Mouse (Mus musculus): ENCODE measurements around the gene Igfn1. TPM values are rescaled to one million over a fixed set of nuclear protein-coding genes. Genes with fewer than 3 reads are reported as not detected.

The Igfn1 gene
- polyA plus RNA-seq, 1 experiment from 2014 or later, result not detected

DNA sequence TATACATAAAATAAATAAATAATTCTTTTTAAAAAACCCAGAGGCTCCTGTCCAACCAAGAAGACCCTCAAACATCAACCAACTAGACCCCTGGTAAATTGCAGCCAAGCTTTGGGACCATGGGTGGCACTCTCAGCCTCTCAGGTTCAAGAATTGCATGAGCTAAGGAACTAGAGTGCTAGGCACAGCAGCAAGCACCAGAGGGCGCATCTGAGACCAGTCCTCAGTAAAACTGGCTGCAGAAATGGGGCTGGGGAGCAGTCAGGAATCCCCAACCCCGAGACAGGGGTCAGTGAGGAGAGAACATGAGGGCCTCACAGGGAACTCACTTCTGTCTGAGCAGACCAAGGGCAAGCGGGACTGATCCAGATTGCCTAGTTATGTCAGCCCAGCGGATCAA, 39.6 kb upstream of the Igfn1 start:
- ATAC-seq (replicated peaks; ENCODE audit: insufficient number of reproducible peaks, low FRiP score, low TSS enrichment, low read depth), result no peak
- no peaks in the 10 kb centered on the region; the same call in 1 of the 2 replicates for H3K4me1 ChIP-seq (ENCODE audit: control insufficient read depth, insufficient read depth, low read length)
- no peak overlapping the region for H3K4me3 ChIP-seq (ENCODE audit: low read depth, low read length)
- H3K9me3 ChIP-seq (replicated peaks; ENCODE audit: control insufficient read depth, low read length), result no peaks in the 10 kb centered on the region
- no peak overlapping the region for H3K27ac ChIP-seq (replicated peaks; ENCODE audit: low read depth, low read length)
- no peaks in the 10 kb centered on the region for H3K36me3 ChIP-seq (replicated peaks; ENCODE audit: control insufficient read depth, insufficient read depth, low read depth, low read length)
- no peak overlapping the region for H3K9ac ChIP-seq (replicated peaks; ENCODE audit: low read length)
- 15% methylated on average over 4 of the region's 4 CpGs for WGBS
- DNase-seq (ENCODE audit: low spot score), result peak; percentile 78
- H3K4me2 ChIP-seq (ENCODE audit: low read depth, low read length), result no peak overlapping the region
- H3K27me3 ChIP-seq (ENCODE audit: control insufficient read depth, insufficient read depth, low read length), result peaks cover 15% of the 10 kb centered on the region

- H3K4me3 ChIP-seq (ENCODE audit: low read depth, low read length), result no peak overlapping the region
- no peak overlapping the region; the same call in 1 of the 2 replicates for H3K9ac ChIP-seq (replicated peaks; ENCODE audit: low read length)
- H3K4me1 ChIP-seq (ENCODE audit: control insufficient read depth, insufficient read depth, low read length), result no peaks in the 10 kb centered on the region; the same call in 1 of the 2 replicates
- ATAC-seq (replicated peaks; ENCODE audit: insufficient number of reproducible peaks, low FRiP score, low TSS enrichment, low read depth), result no peak
- H3K36me3 ChIP-seq (replicated peaks; ENCODE audit: control insufficient read depth, insufficient read depth, low read depth, low read length), result no peaks in the 10 kb centered on the region
- 26% methylated on average over 4 of the region's 4 CpGs for WGBS
- no peak overlapping the region; the same call in 1 of the 2 replicates for H3K4me2 ChIP-seq (ENCODE audit: low read depth, low read length)
- H3K27me3 ChIP-seq (ENCODE audit: control insufficient read depth, insufficient read depth, low read length), result no peaks in the 10 kb centered on the region
- no peaks in the 10 kb centered on the region for H3K9me3 ChIP-seq (replicated peaks; ENCODE audit: control insufficient read depth, low read length)
- no peak for DNase-seq (ENCODE audit: low spot score)
- H3K27ac ChIP-seq (replicated peaks; ENCODE audit: low read depth, low read length), result no peak overlapping the region
These were observed 34.7 kb upstream of the Igfn1 start for GRCm38 (mm10) chr1:136040874-136041273.

- H3K27ac ChIP-seq (replicated peaks; ENCODE audit: low read depth, low read length), result no peak overlapping the region
- no peaks in the 10 kb centered on the region for H3K36me3 ChIP-seq (replicated peaks; ENCODE audit: control insufficient read depth, insufficient read depth, low read depth, low read length)
- WGBS, result 12% methylated on average over 11 of the region's 11 CpGs
- ATAC-seq (replicated peaks; ENCODE audit: insufficient number of reproducible peaks, low FRiP score, low TSS enrichment, low read depth) (peak; percentile 75; the same call in 1 of the 2 replicates), DNase-seq (ENCODE audit: low spot score) (peak; percentile 39)
- H3K9ac ChIP-seq (replicated peaks; ENCODE audit: low read length), result no peak overlapping the region; the same call in 1 of the 2 replicates
- H3K27me3 ChIP-seq (ENCODE audit: control insufficient read depth, insufficient read depth, low read length), result no peaks in the 10 kb centered on the region
- H3K9me3 ChIP-seq (replicated peaks; ENCODE audit: control insufficient read depth, low read length), result no peaks in the 10 kb centered on the region
- H3K4me3 ChIP-seq (ENCODE audit: low read depth, low read length), result no peak overlapping the region
- no peaks in the 10 kb centered on the region; the same call in 1 of the 2 replicates for H3K4me1 ChIP-seq (ENCODE audit: control insufficient read depth, insufficient read depth, low read length)
- peak overlapping the region; percentile 4 for H3K4me2 ChIP-seq (ENCODE audit: low read depth, low read length)
These were observed 34.3 kb upstream of the Igfn1 start for GRCm38 (mm10) chr1:136040452-136040851.

DNA sequence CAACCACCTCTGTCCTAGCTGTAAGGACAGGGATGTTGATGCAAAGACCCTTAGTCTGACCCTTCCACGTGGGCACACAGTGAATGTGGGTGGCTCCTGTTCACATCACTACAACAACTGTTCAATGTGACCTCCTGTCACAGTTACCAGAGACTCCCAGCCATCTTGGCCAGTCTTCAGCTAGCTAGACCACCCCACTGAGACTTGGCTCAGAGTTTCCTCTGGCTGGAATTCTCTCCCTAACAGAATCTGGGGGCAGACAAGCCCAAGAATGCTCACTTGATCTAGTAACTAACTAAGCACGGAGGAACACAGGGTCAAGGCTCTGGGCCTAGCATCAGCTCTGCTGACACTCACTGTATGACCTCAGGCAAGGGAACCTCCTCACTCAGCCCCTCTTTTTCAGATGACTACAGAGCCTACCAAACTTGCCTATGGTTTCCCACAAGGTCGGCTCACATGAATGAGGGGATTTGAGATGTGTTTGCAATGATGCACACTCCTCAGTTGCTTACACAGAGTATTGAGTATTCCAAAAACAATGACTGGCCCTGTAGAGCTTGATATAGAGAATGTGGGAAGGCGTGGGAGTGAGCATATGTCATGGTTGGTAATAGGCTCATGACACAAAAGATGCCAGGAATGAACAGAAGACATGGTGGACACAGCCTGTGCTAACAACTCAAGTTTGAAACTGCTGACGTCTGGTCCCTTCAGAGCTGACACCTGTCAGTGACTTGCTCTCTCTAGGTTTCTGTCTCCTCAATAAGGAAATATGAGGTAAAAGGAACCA, 32.8 kb upstream of the Igfn1 start:
- H3K4me2 ChIP-seq (ENCODE audit: low read depth, low read length), result no peak overlapping the region
- no peaks in the 10 kb centered on the region; the same call in 1 of the 2 replicates for H3K4me1 ChIP-seq (ENCODE audit: control insufficient read depth, insufficient read depth, low read length)
- no peaks in the 10 kb centered on the region for H3K27me3 ChIP-seq (ENCODE audit: control insufficient read depth, insufficient read depth, low read length)
- DNase-seq (ENCODE audit: low spot score) (no peak), ATAC-seq (replicated peaks; ENCODE audit: insufficient number of reproducible peaks, low FRiP score, low TSS enrichment, low read depth) (no peak)
- 66% methylated on average over 5 of the region's 5 CpGs for WGBS
- H3K9ac ChIP-seq (replicated peaks; ENCODE audit: low read length), result no peak overlapping the region
- no peak overlapping the region for H3K27ac ChIP-seq (replicated peaks; ENCODE audit: low read depth, low read length)
- H3K36me3 ChIP-seq (replicated peaks; ENCODE audit: control insufficient read depth, insufficient read depth, low read depth, low read length), result no peaks in the 10 kb centered on the region
- H3K4me3 ChIP-seq (ENCODE audit: low read depth, low read length), result no peak overlapping the region
- no peaks in the 10 kb centered on the region for H3K9me3 ChIP-seq (replicated peaks; ENCODE audit: control insufficient read depth, low read length)

DNA sequence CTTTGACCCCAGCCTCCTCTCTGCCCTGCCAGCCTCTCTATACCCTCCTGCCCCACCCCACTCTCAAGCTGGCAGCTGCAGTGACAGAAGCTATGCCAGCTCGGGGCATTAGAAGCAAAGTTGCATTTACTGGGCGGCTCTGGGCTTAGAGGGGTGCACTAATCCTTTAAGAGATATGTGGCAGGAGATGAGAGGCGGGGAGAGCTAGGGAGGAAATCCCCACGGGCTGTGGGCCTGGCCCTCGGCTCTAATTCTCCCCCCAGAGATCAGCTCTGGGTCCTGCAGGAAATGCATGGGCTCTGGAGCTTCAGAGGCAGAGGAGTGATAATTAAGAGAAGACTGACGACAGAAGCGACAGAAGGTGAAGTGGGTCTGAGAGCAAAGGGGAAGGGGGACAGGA, 26.8 kb upstream of the Igfn1 start:
- DNase-seq (ENCODE audit: low spot score) (no peak), ATAC-seq (replicated peaks; ENCODE audit: insufficient number of reproducible peaks, low FRiP score, low TSS enrichment, low read depth) (no peak)
- H3K4me1 ChIP-seq (ENCODE audit: control insufficient read depth, insufficient read depth, low read length), result no peaks in the 10 kb centered on the region
- H3K9me3 ChIP-seq (replicated peaks; ENCODE audit: control insufficient read depth, low read length), result no peaks in the 10 kb centered on the region
- H3K9ac ChIP-seq (replicated peaks; ENCODE audit: low read length), result no peak overlapping the region
- 64% methylated on average over 7 of the region's 7 CpGs for WGBS
- H3K4me2 ChIP-seq (ENCODE audit: low read depth, low read length), result no peak overlapping the region
- no peak overlapping the region for H3K4me3 ChIP-seq (ENCODE audit: low read depth, low read length)
- H3K36me3 ChIP-seq (replicated peaks; ENCODE audit: control insufficient read depth, insufficient read depth, low read depth, low read length), result peaks cover 5% of the 10 kb centered on the region
- no peak overlapping the region for H3K27ac ChIP-seq (replicated peaks; ENCODE audit: low read depth, low read length)
- H3K27me3 ChIP-seq (ENCODE audit: control insufficient read depth, insufficient read depth, low read length), result no peaks in the 10 kb centered on the region

GRCm38 (mm10) chr1:136031697-136032096, 25.6 kb upstream of the Igfn1 start:
- no peak for DNase-seq (ENCODE audit: low spot score)
- H3K36me3 ChIP-seq (replicated peaks; ENCODE audit: control insufficient read depth, insufficient read depth, low read depth, low read length), result peaks cover 10% of the 10 kb centered on the region
- no peak overlapping the region for H3K4me2 ChIP-seq (ENCODE audit: low read depth, low read length)
- 77% methylated on average over 6 of the region's 8 CpGs for WGBS
- H3K4me1 ChIP-seq (ENCODE audit: control insufficient read depth, insufficient read depth, low read length), result no peaks in the 10 kb centered on the region
- H3K4me3 ChIP-seq (ENCODE audit: low read depth, low read length), result no peak overlapping the region
- no peak for ATAC-seq (replicated peaks; ENCODE audit: insufficient number of reproducible peaks, low FRiP score, low TSS enrichment, low read depth)
- H3K27me3 ChIP-seq (ENCODE audit: control insufficient read depth, insufficient read depth, low read length), result no peaks in the 10 kb centered on the region
- H3K9me3 ChIP-seq (replicated peaks; ENCODE audit: control insufficient read depth, low read length), result no peaks in the 10 kb centered on the region
- H3K9ac ChIP-seq (replicated peaks; ENCODE audit: low read length), result no peak overlapping the region
- H3K27ac ChIP-seq (replicated peaks; ENCODE audit: low read depth, low read length), result no peak overlapping the region

DNA sequence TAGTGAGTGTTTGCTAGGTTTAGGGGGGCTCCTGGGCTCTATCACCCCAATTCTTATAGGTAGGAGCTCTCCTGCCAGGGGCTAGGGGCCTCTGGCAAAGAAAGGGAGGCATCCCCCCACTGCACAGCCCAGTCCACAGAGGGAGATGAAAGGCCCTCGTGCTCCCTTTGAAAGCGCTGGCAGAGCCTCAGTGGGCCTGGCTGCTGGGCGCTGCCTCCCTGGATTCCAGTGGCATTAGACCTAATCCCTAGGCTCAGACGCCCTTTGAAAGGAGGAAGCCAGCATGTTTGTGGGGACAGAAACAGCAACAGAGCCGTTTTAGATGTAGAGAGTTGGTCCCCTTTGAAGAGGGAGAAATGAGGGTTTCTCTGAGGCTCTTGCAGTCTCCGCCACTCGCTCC, 24.1 kb upstream of the Igfn1 start:
- Histone ChIP-seq H3K27ac (replicated peaks; ENCODE audit: low read depth, low read length) (no peak overlapping the region), H3K4me3 (ENCODE audit: low read depth, low read length) (no peak overlapping the region), H3K4me1 (ENCODE audit: control insufficient read depth, insufficient read depth, low read length) (no peaks in the 10 kb centered on the region), H3K9ac (replicated peaks; ENCODE audit: low read length) (no peak overlapping the region), H3K4me2 (ENCODE audit: low read depth, low read length) (no peak overlapping the region), H3K36me3 (replicated peaks; ENCODE audit: control insufficient read depth, insufficient read depth, low read depth, low read length) (peaks cover 10% of the 10 kb centered on the region), H3K9me3 (replicated peaks; ENCODE audit: control insufficient read depth, low read length) (no peaks in the 10 kb centered on the region), H3K27me3 (ENCODE audit: control insufficient read depth, insufficient read depth, low read length) (no peaks in the 10 kb centered on the region)
- 55% methylated on average over 7 of the region's 7 CpGs for WGBS
- peak; percentile 26 for DNase-seq (ENCODE audit: low spot score)
- no peak for ATAC-seq (replicated peaks; ENCODE audit: insufficient number of reproducible peaks, low FRiP score, low TSS enrichment, low read depth)

DNA sequence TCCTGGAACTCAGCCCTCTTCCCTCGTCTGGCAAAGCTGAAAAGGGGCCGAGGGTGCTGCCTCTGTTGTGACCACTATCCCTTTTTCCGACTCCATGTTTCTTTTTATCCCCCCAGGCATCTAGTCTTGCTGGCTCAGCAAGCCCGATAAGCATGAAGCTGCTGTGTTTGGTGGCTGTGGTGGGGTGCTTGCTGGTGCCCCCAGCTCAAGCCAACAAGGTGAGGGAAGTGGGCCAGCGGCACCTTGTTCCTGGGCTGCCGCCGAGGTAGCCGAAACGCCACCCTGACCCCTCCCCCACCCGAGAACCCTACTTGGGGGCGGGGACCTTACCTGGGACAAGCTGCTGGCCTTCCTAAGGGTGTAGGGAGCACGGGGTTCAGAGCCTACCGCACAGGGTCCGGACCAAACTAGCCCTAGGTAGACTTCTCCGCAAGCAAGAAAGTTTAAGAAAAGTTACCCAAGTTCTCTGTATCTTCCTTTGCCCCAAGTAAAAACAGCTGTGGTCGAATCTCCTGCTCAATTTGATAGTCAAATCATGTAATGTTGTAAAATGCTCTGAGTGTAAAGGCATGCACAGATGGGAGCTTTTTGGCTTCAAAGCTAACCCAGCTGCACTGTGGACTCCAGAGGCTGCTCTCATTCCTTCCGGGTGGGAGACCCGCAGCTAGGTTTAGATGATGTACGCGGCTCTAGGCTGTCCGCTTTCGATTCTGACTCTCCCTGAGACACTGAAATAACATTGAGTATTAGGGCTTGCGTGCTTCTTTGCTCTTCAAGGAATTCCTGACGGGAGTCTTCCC, 12.4 kb upstream of the Igfn1 start:
- Histone ChIP-seq H3K9ac (replicated peaks; ENCODE audit: low read length) (peak overlapping the region; percentile 83), H3K9me3 (replicated peaks; ENCODE audit: control insufficient read depth, low read length) (no peaks in the 10 kb centered on the region), H3K36me3 (replicated peaks; ENCODE audit: control insufficient read depth, insufficient read depth, low read depth, low read length) (peaks cover 4% of the 10 kb centered on the region), H3K4me2 (ENCODE audit: low read depth, low read length) (peak overlapping the region; percentile 87), H3K27ac (replicated peaks; ENCODE audit: low read depth, low read length) (peak overlapping the region; percentile 68), H3K4me3 (ENCODE audit: low read depth, low read length) (peak overlapping the region; percentile 74), H3K4me1 (ENCODE audit: control insufficient read depth, insufficient read depth, low read length) (no peaks in the 10 kb centered on the region), H3K27me3 (ENCODE audit: control insufficient read depth, insufficient read depth, low read length) (no peaks in the 10 kb centered on the region)
- peak; percentile 36 for ATAC-seq (replicated peaks; ENCODE audit: insufficient number of reproducible peaks, low FRiP score, low TSS enrichment, low read depth)
- WGBS, result 5% methylated on average over 24 of the region's 24 CpGs
- DNase-seq (ENCODE audit: low spot score), result peak; percentile 56
